Mouse (Mus musculus): ENCODE data around the gene Tpgs1.

Tpgs1 gene

GRCm38 (mm10) chr10:79712499-79713126 is 43.4 kb downstream of the Tpgs1 start:
- peak; percentile 83 for DNase-seq (ENCODE audit: low read depth, low spot score)

DNA sequence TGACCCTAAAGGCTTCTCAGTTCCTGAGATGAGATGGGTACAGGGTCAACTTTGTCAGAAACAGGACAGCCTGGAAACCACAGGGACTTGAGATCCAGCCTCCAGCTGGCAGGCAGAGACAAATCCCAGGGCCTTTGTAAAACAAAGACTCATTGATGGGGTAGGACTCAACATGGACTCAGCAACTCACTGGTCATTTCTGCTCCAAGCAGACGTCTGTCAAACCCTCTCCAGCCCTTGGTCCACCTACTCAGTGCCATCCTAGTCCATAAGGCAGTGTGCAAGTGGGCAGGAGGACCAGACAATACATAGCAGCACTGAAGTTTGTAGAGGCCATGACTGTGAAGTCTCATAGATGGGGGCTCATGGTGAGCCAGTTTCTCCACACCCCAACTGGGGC is 44.0 kb downstream of the Tpgs1 start:
- DNase-seq (ENCODE audit: low read depth, low spot score), result no peak

DNA sequence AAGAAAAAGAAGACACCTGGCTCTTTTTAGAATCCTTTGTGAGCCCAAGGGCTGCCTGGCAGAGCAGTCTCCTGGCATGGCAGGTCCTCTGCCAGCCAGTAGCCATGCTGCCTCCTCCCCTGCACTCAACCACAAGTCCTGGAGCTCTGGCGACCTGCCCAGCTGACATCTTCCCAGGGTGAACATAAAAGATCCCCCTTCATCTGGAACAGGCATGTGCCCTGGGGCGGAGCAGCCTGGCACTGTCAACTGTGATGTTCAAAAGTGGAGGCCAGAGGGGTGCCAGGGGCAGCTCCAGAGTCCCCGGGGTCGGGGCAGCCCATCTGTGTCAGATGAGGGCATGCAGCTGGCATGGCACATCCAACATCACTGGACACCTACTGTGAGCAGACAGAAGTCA is 45.8 kb downstream of the Tpgs1 start:
- DNase-seq (ENCODE audit: low read depth, low spot score), result no peak

DNA sequence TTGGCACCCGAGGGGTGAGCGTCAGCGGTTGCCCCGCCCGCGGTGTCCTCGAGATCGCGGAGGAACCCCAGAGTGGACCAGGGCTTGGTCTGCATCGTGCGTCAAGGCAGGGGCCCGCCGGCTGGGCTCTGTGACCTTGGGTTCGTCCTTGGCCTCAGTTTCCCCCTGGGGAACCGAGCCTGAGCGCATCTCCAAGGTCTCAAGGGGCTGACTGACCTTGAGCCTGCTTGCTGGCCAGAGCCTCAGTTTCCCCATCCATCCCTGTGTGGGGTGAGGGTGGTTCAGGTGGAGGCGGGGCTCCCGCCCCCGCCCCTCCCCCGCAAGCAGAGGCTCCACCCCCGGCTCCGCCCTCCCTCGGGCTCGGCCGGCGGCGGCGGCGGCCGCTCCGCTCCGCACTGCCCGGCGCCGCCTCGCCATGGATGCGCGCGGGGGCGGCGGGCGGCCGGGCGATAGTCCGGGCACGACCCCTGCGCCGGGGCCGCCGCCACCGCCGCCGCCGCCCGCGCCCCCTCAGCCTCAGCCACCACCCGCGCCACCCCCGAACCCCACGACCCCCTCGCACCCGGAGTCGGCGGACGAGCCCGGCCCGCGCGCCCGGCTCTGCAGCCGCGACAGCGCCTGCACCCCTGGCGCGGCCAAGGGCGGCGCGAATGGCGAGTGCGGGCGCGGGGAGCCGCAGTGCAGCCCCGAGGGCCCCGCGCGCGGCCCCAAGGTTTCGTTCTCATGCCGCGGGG is 47.3 kb downstream of the Tpgs1 start, which contains the start of gene Hcn2:
TSS of gene Hcn2 (plus strand) at position 381 of the 734 bp plus-strand sequence.
- no peak for DNase-seq (ENCODE audit: low read depth, low spot score)

DNA sequence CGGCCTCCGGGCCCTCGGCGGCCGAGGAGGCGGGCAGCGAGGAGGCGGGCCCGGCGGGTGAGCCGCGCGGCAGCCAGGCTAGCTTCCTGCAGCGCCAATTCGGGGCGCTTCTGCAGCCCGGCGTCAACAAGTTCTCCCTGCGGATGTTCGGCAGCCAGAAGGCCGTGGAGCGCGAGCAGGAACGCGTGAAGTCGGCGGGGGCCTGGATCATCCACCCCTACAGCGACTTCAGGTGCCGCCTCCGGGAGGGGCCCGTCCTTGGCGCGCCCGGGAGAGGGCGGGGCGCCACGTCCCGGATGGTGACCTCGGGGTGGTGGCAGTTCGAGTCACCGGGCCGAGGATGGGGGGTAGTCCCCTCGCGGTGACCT is 47.8 kb downstream of the Tpgs1 start:
- no peak for DNase-seq (ENCODE audit: low read depth, low spot score)

DNA sequence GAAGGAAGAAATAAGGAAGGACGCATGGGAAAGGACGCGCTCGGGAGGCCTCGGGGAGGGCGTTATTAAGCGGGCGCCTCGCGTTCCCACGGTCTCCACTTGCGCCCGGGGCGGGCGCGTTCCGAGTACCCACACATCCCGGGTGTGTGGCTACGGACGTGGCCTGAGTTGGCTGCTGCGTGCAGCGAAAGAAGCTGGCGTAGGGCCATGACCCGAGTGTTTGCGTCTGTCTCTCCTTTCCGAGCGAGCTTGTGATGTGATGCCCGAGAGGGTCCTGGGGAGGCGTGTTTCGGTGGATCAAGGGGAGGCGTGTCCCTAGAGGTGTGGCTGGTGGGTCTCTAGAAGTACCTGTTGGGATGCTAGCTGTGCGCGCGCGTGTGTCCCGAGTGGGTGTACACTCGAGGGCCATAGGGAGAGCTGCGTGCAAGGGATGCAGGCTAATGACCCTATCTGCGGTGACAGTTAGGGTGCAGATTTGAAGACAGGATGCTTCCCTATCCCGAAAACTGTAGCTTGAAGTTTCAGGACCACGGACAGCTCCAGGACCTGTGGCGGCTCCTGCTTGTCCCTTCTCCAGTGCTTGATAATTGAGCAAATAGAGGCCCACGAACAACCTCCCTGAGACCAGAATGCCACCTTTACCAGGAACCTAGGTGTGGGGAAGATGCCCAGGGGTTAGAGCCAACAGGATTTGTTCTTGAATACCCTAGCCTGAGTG is 48.6 kb downstream of the Tpgs1 start:
- DNase-seq (ENCODE audit: low read depth, low spot score), result peak; percentile 79

- DNase-seq (ENCODE audit: low read depth, low spot score), result no peak
Measured at GRCm38 (mm10) chr10:79721089-79721488, 51.9 kb downstream of the Tpgs1 start.

GRCm38 (mm10) chr10:79723047-79723446 is 53.9 kb downstream of the Tpgs1 start:
- no peak for DNase-seq (ENCODE audit: low read depth, low spot score)

DNA sequence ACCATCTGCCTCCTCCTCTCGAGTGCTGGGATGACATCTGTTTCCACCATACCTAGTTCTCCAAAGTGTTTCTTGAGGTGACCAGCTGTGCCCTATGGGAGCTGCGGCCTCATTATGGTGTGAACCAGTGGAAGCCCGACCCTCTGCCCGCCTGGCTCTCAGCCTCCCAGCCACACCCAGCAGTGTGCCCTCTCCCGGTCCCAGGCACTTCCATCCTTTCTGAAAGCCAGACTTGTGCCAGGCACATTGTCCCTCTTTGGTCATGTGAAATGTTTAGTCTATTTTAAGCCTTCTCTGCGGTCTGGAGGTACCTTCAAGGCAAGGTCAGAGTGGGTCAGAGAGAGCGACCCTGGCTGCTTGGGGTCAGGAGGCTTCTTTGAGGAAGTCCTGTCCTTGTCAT is 54.5 kb downstream of the Tpgs1 start:
- no peak for DNase-seq (ENCODE audit: low read depth, low spot score)

Measured in 3T3-L1 (cell line).